Mouse (Mus musculus) large intestine, adult 2 months (tissue): ENCODE measurements around the gene Slc25a35. TPM values are rescaled to one million over a fixed set of nuclear protein-coding genes. Genes with fewer than 3 reads are reported as not detected.
"Not testable (repeated sequence)": the region's sequence is repeated elsewhere in the genome, so short reads cannot be mapped to it uniquely, and the experiment has no call there.

Source experiments
- DNase-seq: peaks from one replicate; pipeline ENCODE4 v3.0.0-alpha.2; 2012; ENCODE audit warnings: low read depth, low spot score
- WGBS: fragments of 180-500 bp; shearing (Covaris S2); methylation state at CpG from one replicate; pipeline ENCODE4 v1.1.7; 2018; 5-methylcytosine and 5-hydroxymethylcytosine counted together
- polyA plus RNA-seq: library from polyadenylated mRNA; depleted of rRNA; stranded (reverse); fragments of >200 nt; gene quantifications from 2 replicates; pipeline ENCODE4 v1.2.3, GENCODE M21; 2012

Slc25a35 gene
- polyA plus RNA-seq, 1 experiment: 26.2 TPM

DNA sequence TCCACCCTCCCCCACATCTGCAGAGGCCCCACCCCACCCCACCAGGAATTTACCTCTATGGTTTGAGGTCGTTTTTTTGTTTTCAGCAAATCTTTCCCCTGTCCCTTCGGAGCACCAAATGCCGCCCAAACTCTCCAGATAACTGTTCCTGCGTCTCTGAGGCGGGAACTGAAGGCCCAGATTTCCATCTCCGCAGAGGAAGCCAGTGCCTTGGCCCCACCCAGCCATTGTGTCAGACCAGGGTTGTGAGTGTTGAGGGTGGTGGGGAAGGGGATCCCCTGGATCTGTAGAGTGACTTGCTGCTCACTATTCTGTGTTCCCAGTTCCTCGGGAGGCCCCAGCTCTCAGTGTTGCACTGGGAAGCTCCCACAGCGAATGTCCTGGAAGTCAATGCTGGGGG is 10.6 kb upstream of the Slc25a35 start, which contains the start of gene Arhgef15:
Gene Arhgef15, minus strand, starts transcription at position 173 of the 400 bp plus-strand sequence.
- WGBS: 72% methylated on average over 8 of the region's 8 CpGs
- DNase-seq: no peak

DNA sequence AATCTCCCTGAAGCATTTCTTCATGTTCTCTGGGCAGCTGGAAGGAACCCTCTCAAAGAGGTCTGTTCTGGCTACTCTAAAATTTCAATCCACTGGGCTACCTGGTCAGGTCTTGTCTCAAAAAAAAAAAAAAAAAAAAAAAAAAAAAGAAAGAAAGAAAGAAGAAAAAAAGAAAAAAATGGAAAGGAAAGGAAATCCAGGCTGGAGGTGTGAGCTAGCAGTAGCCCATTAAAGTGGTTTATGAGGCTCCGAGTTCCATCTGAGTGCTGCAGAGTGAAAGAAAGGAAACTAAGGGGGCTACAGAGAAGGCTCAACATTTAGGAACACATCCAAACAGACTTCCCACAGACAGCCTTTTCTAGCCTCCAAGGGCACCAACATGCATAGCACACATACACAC is 10.0 kb upstream of the Slc25a35 start:
- 73% methylated on average over 1 of the region's 1 CpGs for WGBS
- no peak for DNase-seq

DNA sequence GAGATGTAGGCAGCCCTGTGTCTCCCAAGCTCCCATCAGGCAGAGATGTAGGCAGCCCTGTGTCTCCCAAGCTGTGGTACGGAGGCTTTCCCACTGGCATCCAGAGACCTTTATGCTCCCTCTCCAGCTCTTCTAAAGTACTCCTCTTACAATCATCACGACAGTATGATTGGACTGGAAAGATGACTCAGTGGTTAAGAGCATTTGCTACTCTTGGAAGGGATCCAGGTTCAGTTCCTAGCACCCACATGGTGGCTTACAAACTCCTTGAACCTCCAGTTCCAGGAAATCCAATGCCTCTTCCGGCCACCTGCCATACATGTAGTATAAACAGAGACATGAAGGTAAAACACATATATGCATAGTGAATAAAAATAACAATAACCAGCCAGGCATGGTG is 6.3 kb upstream of the Slc25a35 start:
- 30% methylated on average over 3 of the region's 3 CpGs for WGBS
- DNase-seq: no peak

DNA sequence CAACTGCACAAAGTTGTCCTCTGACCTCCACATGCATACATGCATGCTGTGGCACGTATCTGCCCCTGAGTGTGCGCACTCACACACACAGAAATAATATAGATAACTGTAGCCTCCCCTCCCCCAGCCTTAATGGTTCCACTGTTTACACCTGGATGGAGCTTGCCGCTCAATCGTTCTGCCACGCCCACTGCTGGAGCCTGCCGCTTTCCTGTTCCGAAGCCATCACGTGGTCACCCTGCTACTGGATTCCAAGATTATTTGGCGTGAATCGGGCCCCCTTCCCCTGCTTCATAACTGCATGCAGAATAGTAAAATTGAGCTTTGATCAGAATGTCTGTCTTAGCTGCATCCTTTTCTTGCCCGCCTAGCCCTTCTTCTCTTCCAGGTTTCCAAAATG is 5.8 kb upstream of the Slc25a35 start:
- DNase-seq: not testable (repeated sequence)
- WGBS: 15% methylated on average over 11 of the region's 11 CpGs

DNA sequence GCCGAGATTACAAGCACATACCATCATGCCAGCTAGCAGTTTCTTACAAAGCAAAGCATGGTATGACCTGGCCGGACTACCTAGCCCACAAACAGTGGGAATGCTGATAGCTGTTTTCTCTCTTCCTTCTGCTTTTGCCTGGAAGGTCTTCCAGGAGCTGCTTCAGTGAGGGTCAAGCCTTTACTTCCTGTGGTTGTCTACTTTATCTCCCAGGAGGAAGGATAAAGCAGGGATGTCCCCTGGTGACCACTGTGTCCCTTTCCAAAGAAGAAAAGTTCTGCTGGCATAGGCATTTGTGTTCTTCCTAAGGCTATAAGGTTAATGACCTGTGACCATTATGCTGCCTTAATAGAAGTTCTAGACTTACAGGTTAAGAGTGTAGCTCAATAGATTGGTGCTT is 4.5 kb upstream of the Slc25a35 start:
- DNase-seq: no peak
- WGBS: 81% methylated on average over 2 of the region's 2 CpGs

DNA sequence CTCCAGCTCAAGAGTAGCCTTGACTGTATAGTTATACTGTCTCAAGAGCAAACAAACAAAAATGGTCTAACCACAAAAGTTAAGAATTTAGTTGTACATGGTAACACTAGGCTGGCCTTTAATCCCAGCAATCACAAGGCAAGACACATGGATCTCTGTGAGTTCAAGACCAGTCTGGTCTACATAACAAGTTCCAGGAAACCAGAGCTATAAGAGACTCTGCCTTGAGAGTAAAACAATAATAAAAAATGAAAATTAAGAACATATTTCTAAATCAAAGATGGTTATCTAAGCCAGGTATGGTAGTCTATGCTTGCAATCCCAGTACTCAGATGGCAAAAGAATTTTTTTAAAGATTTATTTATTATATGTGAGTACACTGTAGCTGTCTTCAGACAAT is 2.9 kb upstream of the Slc25a35 start:
- DNase-seq: no peak

DNA sequence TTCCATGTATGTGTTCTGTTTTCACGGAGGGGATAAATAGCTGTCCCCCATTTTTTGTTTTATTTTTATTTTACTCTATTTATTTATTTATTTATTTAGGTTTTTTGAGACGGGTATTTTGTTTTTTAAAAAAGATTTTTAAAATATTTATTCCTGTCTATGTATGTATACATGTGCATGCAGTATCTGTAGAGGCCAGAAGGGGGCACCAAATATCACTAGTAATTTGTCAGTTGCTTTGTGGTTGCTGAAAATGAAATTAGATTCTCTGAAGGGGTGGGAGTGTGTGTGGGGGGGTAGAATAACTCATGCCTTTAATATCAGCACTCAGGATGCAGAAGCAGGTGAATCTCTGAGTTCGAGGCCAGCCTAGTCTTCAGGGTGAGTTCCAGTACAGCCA is 2.1 kb upstream of the Slc25a35 start:
- no peak for DNase-seq
- 25% methylated on average over 3 of the region's 3 CpGs for WGBS

DNA sequence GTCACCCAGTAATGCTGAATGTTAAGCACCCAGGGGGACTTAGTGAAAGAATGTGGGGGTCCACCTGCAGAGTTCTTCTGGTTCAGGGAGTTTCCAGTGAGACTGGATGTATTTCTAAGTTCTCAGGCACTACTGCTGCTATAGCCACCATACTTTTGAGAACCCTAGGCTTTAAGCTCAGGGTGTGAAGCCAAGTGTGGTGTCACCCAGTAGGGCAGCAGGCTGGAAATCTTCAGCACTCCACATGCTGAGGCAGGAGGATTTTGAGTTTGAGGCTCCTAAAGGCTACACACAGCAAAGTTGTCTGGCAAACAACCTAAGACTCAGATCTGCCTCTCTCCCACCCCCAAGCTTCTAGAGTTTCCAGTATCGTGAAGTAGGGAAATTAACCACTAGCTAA is 1.4 kb upstream of the Slc25a35 start:
- WGBS: 19% methylated on average over 1 of the region's 1 CpGs
- no peak for DNase-seq

DNA sequence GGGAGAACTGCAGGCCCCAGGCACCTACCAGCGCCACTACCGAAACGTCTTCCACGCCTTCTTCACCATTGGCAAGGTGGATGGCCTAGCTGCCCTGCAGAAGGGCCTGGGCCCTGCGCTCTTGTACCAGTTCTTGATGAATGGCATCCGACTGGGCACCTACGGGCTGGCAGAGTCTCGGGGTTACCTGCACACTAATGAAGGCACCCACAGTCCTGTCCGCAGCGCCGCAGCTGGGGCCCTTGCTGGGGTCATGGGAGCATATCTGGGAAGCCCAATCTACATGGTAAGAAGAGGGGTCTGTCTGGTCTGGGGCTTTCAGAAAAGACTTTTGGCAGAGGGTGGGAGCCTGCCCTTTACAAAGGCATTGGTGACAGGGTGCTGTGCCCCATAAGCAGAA is 821 bp downstream of the Slc25a35 start:
- DNase-seq: no peak
- WGBS: 66% methylated on average over 11 of the region's 11 CpGs

DNA sequence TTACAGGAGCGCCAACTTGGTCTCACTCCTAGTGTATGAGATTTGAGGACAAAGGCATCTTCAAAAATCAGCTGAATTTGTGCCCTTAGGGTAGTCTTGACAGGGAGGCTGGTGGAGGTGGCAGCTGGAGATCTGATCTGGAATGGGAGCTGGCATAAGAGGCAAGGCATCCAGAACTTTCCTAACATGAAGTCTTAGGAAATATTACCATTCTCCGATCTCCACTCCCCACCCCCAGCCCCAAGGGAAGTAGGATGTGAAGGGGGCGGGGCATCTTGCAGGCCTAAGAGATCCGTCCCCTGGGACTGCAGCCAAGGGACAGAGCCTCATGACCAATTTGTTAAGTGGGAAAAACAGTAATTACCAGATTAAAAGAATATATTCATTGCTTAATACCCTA is 2.3 kb downstream of the Slc25a35 start:
- WGBS: 22% methylated on average over 4 of the region's 4 CpGs
- DNase-seq: no peak

DNA sequence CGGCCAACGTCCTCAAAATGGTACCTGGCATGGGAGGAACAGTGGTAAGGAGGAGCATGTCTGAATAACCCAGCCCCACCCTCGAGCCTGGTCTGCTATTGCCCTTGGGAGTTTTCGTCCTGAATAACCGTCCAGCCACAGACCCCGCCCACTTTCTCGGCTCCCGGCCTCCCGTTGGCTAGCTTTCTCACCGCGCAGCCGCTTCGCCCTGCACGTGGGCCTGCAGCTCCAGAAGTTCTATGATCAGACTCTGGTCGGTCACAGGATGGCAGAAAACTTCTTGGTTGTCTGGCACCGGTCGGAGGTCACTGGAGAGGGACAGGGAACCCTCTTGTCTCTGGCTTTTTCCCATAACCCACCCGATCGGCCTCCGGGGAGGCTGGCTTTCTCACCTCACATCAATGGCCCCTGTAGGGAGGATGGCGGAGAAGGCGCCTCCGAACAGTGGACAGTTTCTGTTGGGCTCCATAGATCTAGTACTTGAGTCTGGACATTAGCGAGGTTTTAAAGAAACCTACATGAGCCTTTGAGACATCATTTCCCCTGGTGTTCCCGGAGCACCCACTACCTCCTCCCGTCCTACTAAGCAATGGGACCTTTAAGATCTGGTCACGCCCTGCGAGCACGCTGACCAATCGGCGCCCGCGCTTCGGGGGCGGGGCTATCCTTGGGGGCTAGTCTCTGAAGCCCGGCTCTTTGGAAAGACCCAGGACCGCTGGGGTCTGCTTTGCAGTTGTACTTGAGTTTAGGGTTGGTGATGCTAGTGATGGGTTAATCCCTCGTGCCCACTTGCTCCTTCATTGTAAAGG is 5.5 kb downstream of the Slc25a35 start:
- DNase-seq: not testable (repeated sequence)
- under 1% methylated on average over 38 of the region's 38 CpGs for WGBS

DNA sequence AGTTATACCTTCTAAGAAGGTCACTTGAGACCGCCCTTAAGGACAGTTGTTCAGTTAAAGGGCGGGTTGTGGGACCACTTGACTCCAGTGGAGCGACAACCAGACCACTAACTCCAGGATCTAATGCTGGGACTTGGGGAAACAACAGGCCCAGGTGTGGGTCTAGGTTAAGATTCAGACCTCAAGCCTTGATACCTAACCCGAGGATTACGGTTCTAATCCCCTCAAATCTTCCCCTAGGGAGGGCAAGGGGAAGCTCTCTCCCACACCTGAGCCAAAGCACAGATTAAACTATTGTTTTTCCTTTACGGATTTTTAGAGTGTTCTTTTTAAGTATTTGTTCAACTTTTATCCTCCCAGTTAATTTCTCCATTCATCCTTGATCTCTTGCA is 6.1 kb downstream of the Slc25a35 start:
- 28% methylated on average over 6 of the region's 6 CpGs for WGBS

DNA sequence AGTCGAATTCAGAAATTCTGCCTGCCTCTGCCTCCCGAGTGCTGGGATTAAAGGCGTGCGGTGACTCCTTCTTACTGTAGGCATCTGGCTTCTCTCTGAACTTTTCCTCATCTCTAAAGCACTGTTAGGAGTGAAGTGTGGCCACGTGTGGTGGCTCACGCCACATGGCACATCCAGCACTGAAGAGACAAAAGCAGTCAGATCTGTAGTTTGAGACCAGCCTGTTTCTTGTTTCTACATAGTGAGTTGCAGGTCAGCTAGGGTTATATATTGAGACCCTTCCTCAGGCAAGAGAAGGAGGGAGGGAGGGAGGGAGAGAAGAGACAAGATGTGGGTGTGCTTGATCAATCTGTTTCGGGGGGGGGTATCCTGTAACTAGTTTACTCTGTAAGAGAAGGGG is 7.2 kb downstream of the Slc25a35 start, which contains the start of gene Rangrf:
Gene Rangrf, minus strand, starts transcription at position 101 of the 400 bp plus-strand sequence.
- DNase-seq: no peak
- 85% methylated on average over 7 of the region's 7 CpGs for WGBS

More for the DNA sequence above, 6.1 kb downstream of the Slc25a35 start:
- no peak for DNase-seq

DNA sequence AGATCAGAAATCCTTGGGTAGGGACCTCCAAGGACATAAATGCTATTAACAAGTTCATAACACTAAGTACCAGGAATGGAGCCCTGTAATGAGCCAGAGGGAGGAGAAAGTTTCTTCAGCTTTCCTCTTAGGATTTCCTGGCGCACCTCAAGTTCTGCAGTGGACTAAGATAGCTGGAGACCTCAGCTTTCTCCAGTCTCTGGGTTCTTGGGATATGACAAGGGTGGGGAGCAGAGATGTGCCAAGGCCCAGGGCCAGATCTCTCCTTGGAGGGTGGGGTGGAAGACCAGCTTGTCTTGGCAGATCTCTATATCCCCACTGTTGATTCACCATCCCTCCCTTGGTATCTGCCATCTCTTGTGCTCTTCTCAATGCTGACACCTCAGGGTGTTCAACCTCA is 7.7 kb downstream of the Slc25a35 start:
- no peak for DNase-seq
- WGBS: 91% methylated on average over 1 of the region's 1 CpGs

DNA sequence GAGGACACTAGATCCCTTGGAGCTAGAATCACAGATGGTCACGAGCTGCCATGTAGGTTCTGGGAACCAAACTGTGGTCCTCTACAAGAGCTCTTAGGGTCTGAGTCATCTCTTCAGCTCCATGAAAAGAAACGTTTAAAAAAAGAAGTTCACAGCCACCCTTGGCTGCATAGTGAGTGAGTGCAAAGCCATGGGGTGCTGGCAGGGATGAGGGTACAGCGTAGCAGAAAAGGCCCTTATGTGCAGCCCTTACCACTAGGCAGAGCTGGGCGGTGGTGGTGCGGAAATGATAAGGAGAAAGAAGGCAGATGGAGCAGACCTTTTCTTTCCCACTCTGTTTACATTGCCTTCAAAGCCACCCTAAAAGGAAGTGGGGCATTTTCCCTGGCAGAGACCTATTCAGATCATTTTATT is 11.4 kb downstream of the Slc25a35 start:
- WGBS: 15% methylated on average over 5 of the region's 5 CpGs
- DNase-seq: no peak

DNA sequence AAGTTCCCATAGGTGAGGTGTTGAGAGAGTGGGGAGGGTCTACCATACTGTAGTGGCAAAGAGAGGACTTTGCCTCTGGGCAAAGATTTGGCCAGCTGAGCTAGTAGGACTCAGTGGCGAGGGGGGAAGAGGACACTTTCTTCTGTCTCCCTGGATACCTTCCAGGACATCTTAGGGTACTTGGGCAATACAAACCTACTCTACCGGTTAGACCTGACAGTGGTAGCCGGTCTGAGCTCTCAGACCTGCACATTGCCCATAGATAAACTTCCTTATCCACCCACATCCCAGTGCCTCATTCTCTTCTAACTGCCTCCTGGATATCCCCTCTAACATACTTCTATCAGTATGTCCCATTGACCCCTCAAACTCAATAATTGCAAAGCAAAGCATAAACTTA is 13.0 kb downstream of the Slc25a35 start:
- DNase-seq: no peak
- WGBS: 24% methylated on average over 3 of the region's 3 CpGs

DNA sequence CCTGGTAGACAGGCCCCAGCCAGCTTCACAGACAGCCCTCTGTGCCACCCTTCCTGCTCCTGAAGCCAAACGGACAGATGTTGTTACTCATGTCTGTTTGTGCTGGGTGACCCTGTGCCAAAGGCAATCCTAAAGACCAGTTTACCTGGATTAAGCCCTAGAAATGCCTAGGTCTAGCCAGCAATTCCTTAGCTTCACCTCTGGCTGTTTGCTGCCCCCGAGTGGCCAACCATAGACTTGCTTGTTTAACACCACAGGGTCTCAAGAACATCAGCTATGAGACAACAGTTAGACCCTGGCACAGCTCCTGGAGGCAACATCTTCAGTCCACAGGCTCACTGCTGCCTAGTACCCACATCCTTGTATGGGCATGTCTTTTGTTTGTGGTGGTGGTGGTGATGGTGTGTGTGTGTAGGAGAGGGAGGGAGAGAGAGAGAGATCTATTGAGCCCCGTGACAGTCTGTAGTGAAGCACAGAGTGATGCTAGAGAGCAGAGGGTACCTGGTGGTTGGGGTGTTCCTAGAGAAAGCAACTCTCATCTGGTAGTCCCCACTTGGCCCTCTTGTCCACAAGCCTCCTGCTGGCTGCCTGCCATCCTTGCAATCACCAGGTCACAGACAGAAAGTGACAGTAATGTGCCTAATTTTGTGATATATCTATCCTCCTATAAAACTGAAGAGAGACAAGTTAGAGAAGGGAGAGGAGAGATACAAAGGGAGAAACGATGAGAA is 14.9 kb downstream of the Slc25a35 start:
- WGBS: 18% methylated on average over 4 of the region's 4 CpGs

DNA sequence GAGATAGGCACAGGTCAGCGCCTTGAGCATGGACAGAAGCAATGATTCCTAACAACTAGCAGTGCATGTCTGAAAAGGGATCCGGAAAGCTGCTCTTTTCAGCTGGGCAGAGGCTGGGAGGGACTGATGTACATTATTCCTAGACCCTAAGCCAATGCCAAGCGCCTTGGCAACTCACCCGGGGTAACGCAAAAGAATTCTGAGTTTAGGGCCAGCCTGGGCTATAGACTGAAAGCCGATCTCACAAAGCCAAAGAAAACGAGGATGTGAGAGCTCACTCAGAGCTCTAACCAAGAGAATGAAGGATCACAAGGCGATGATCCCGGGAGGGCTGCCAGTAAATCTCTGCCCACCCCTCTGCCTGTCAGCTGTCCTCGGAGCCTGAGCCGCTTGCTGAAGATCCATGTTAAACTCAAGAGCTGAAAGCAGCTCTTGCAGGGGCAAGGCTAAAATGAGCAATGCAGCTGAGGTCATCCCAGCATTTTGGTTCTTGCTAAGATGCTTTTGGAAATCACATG is 19.5 kb downstream of the Slc25a35 start:
- DNase-seq: no peak
- 88% methylated on average over 11 of the region's 11 CpGs for WGBS

More for the DNA sequence above, 14.9 kb downstream of the Slc25a35 start:
- no peak for DNase-seq

DNA sequence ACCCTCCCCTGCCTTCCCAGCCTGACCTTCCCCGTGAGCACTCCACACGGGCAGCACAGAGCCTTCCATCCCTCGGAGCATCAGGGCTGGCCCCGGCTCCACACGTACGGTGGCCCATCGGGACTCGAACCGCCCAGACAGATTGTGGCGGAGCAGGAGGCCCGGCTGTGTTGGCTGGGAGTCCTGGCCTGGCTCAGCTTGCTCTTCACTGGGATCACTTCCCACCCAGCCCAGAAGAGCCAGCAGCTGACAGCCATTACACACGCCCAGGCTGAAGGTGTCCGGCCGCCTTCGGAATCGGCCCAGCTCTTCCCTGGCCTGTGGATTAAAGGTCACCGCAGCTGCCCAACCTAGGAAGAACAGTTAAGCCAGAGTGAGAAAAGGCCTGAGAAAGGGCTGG is 20.4 kb downstream of the Slc25a35 start:
- WGBS: 87% methylated on average over 17 of the region's 17 CpGs
- no peak for DNase-seq

DNA sequence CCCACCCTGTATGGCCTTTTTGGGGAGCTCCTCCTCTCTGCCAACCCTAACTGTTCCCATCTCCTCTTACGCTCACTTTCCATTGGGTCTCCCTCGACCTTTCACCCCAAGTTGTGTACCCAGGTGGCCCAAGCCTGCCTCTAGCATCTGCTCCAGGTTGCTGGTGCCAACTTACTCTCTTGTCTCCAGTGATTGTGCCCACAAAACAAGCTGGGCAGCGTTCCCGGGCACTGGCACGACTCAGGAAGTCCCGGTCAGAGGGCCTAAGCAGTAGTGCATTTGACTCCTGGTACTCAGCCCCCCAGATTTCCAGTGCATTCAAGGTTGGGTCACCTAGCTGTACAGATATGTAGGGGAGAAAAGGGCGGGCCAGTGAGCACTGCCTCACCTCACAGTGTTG is 25.2 kb downstream of the Slc25a35 start:
- DNase-seq: no peak
- WGBS: 79% methylated on average over 7 of the region's 7 CpGs

DNA sequence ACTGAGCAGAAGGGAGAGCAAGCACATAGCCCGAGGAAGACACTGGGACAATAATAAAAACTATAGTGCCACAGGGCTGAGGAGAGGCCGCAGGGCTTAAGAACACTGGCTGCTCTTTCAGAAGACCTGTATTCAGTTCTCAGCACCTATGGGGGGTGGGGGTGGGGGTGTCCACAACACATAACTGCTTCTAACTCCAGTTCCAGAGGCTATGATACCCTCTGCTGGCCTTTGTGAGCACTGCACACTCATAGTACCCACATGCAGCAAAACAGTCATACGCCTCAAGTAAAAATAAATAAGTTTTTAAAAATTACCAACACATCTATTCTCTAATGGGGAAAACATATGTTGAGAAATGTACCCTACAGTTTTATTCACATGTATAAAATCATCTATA is 26.4 kb downstream of the Slc25a35 start:
- no peak for DNase-seq
- WGBS: 97% methylated on average over 3 of the region's 3 CpGs
